Mouse (Mus musculus) cerebellum, postnatal 4 days (tissue): ENCODE results near the gene Cmtr2.

ENCODE experiments used
- DNase-seq, 2 experiments: peaks; one replicate each; pipeline ENCODE4 v3.0.0; 2022; ENCODE audit warnings: low spot score in 2 of 2, mixed read lengths in 1 of 2

Cmtr2 gene

DNA sequence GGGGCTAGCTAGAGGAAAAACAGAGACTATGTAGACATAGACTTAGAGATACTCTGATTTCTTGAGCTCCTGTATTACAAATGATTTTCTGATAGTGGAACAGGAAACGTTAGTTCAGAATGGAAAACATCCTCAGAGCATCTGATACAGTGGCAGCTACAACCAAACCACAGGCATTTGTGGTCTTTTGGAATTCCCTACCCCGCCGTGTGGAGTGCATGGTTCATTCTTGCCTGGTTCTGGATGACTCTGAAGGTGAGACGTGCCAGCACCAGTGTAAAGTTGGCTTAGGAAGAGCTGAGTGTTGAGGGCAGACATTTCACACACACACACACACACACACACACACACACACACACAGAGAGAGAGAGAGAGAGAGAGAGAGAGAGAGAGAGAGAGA, 38.5 kb downstream of the Cmtr2 start:
- DNase-seq: no peak

DNA sequence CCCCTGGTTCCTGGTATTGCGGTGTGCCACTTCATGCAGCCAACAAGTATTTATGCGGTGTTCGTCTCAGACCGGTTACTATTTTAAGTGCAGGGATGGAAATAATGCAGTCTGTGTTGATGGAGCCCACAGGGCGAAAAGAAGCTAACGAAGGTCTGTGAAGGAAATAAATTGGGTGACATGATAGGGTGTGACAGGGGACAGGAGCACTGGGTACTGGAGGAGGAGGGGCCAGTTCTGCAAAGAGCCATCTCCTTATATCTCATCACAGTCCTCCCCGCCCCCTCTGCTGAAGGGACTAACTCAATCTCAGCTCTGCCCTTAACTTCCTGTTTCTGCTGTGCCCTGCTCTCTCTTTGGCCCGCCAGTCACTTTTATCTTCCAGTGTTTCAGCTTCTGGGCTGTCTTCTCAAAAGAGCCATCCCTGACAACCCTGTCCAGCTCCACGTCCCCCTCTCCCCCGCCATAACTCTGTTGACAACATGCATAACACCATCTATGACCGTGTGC, 50.4 kb downstream of the Cmtr2 start:
- no peak for DNase-seq

DNA sequence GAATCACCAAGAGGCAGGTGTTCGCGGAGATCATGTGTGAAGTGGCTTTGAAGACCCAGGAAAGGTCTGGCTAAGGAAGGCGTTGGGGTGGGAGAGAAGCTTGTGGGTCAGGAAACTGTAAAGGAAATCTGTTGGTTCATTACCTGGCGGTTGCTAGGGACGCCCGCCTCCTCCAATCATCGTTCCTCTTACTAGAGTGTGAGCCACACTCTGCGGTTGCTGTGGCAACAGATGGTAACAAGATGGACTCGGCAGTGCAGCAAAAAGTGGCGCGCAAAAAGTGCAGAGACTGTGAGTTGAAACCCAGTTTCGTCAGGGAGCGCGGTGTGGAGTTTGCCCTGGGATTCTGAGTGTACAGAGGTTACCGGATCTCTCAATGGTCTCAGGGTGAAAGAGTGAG, 51.3 kb downstream of the Cmtr2 start, which contains the start of gene Hydin:
Gene Hydin, plus strand, starts transcription at position 237 of the 400 bp plus-strand sequence.
- DNase-seq: peak; percentile 85 to 90

DNA sequence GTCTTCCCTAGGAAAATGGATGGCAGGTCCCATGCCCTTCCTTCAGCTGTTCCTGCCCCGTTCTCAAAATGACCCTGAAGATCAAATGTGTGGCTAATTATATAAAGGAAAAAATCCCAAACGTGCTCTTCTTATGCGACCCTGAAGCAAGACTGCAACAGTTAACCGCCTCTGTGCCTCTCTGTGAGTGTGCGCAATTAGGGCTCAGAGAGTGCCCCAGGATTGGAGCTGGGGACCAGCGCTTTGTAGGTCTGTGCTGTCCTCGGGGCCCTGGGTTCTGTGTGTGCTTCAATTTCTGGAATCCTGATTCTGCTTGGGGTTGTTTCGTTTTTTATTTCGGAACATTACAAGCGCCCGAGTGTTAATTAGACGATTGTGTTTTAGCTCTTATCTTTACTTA, 51.8 kb downstream of the Cmtr2 start:
- no peak for DNase-seq

DNA sequence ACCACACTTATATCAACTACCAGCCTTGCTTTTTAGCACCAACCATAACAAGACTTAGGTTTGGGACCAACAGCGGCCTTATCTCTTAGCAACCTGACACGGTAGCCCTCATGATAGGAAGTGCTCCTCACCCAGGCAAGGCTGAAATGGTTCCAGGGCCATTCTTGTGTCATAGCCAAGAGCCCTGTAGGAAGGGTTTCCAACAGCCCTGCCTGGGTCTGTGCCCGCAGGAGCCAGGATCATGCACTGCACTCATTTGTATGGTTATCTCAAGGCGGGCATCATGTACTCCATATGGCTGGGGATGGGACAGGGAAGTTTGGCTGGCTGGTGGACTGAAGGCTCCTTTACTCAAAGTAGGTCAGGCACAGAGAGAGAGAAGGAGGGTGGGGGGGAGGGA, 55.2 kb downstream of the Cmtr2 start:
- DNase-seq: no peak

DNA sequence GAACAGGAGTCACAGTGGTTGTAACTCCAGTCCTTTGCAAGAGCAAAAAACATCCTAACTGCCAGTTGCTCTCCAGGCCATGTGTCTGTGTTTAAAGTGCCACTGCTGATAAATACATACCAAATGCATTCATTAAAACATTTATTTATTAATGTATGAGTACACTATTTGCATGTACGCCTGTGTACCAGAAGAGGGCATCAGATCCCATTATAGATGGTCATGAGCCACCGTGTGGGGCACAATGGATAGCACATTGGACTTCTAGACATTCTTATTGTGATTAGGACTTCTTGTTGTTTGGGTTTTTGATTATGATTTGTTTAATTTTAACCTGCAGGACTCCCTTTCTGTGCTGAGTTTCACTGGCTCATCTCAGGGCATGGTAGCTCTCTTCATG, 57.9 kb downstream of the Cmtr2 start:
- DNase-seq: no peak
